Mouse (Mus musculus): ENCODE measurements at regions not wholly inside any gene's neighbourhood (a gene's known extent, or its start where the extent isn't known, plus 50 kb on each side); places are given as distances from the start of the nearest gene placed in this dataset.

DNA sequence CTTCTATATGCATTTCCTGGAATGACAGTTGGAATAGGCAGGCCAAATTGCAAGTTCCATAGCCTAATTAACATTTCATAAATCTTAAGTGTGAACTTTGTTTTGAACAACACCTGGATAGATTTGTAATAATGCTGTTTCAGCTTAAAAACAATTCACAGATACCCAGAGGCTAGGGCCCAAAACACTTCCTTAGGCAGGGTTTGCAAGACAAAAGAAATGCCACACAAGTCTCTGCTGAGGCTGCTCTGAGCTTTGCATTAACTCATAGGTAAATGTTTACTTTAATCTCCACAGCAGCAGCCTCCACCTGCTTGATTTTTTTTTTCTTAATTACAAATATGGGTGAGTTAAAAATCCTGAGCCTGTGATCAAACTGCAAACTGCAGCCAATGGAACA lies 118.4 kb downstream of the Gnat3 start:
- H3K27me3 ChIP-seq, result no peaks in the 10 kb centered on the region
- H3K4me3 ChIP-seq (replicated peaks), result no peak overlapping the region
- H3K9ac ChIP-seq (replicated peaks), result no peak overlapping the region
- no peak overlapping the region for H3K27ac ChIP-seq
- no peak for ATAC-seq (ENCODE audit: insufficient number of reproducible peaks, insufficient read depth, low FRiP score, low TSS enrichment, low read depth)
- H3K4me2 ChIP-seq, result no peak overlapping the region
- no peaks in the 10 kb centered on the region for H3K4me1 ChIP-seq (replicated peaks)
- H3K36me3 ChIP-seq, result no peaks in the 10 kb centered on the region
- H3K9me3 ChIP-seq, result no peaks in the 10 kb centered on the region

DNA sequence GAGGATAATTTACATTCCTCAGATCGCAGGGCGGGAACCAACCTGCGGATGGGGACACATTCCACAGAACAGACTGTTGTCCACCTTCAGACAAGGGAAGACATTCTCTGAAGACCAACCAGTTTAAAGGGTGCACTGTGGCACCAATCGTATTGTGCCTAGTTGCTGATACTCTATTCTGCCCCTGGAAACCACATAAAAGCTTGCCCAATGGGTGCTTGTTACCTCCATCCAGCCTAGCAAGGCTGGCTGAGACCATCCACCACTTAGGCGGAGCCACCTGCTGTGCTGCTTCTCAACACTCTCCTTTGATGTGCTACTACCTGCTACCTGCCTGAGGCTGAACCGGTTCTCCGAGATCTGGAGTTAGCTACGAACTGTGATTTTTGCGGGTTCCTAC lies 119.9 kb downstream of the Gnat3 start:
- H3K27me3 ChIP-seq, result no peaks in the 10 kb centered on the region
- WGBS, result 60% methylated on average over 9 of the region's 9 CpGs
- no peak overlapping the region for H3K4me2 ChIP-seq
- H3K27ac ChIP-seq, result no peak overlapping the region
- no peak for ATAC-seq (ENCODE audit: insufficient number of reproducible peaks, insufficient read depth, low FRiP score, low TSS enrichment, low read depth)
- no peaks in the 10 kb centered on the region for H3K9me3 ChIP-seq
- H3K4me3 ChIP-seq (replicated peaks), result no peak overlapping the region
- no peaks in the 10 kb centered on the region for H3K4me1 ChIP-seq (replicated peaks)
- H3K36me3 ChIP-seq, result no peaks in the 10 kb centered on the region
- H3K9ac ChIP-seq (replicated peaks), result no peak overlapping the region

DNA sequence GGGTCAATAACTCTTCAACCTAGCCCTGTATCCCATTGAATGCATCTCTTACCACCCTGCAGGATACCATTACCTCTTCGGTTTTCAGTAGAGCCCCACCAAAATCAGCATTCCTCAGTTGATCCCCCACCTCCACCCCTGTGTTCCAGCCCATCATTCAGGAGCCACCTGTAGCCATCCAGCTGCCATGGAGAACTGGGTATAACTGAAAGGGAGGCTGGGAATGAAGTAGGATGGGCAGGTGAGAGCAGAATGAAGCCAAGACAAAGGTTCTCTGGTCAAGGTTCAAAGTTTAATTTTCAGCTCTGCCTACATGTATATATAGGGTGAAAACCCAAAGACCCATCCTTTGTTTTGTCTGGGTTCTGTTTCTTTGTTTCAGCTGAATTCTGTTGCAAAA lies 121.4 kb downstream of the Gnat3 start:
- Histone ChIP-seq H3K4me1 (replicated peaks) (no peaks in the 10 kb centered on the region), H3K36me3 (no peaks in the 10 kb centered on the region), H3K4me3 (replicated peaks) (no peak overlapping the region), H3K9me3 (no peaks in the 10 kb centered on the region), H3K27me3 (no peaks in the 10 kb centered on the region), H3K9ac (replicated peaks) (no peak overlapping the region), H3K4me2 (no peak overlapping the region), H3K27ac (no peak overlapping the region)
- 73% methylated on average over 1 of the region's 1 CpGs for WGBS
- no peak for ATAC-seq (ENCODE audit: insufficient number of reproducible peaks, insufficient read depth, low FRiP score, low TSS enrichment, low read depth)

DNA sequence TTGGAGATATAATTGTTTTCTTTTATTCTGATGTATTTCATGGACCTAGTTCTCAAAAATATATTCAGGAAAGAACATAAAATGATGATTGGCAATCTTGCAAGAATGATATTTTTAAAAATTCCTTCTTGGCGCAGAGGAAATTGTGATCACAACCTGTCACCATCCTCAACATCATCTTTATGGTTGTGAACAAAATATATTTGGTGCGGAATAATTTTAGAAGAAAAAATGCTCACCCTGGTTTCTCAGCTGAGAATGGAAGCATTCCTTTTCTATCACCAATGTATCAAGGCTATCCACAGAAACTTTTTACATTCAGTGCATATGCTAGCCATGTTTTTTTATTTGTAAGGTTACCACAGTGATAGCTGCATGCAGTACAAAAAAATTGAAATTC lies 123.1 kb downstream of the Gnat3 start:
- H3K36me3 ChIP-seq, result no peaks in the 10 kb centered on the region
- ATAC-seq (ENCODE audit: insufficient number of reproducible peaks, insufficient read depth, low FRiP score, low TSS enrichment, low read depth), result no peak
- H3K27me3 ChIP-seq, result no peaks in the 10 kb centered on the region
- no peak overlapping the region for H3K27ac ChIP-seq
- H3K9ac ChIP-seq (replicated peaks), result no peak overlapping the region
- 89% methylated on average over 2 of the region's 2 CpGs for WGBS
- H3K4me2 ChIP-seq, result no peak overlapping the region
- no peaks in the 10 kb centered on the region for H3K9me3 ChIP-seq
- H3K4me1 ChIP-seq (replicated peaks), result peaks cover 5% of the 10 kb centered on the region; the same call in 1 of the 2 replicates
- no peak overlapping the region for H3K4me3 ChIP-seq (replicated peaks)

DNA sequence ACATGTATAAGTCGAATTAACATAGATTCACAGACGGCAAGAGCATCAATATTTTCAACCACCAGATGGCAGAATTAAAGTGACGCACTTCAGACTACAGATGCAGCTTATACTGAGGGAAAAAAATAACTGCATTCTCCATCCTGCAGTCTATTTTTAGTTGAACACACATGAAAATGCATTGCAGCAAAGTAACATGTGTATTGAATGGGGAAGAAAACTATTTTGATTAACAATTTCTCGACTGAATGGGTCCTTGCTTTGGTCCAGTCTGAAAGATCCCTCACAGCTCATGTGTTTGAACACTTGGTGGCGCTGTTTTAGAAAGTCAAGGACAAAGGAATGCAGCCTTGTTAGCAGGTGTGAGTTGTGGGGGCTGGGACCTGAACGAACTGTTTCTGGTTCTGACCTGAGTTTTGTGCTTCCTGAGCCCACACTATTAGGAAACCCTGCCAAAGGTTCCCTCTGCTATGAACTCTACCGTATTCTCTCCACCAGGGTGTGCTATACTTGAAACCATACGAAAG lies 125.6 kb downstream of the Gnat3 start:
- Histone ChIP-seq H3K4me1 (replicated peaks) (peaks cover 5% of the 10 kb centered on the region; the same call in 1 of the 2 replicates), H3K4me3 (replicated peaks) (no peak overlapping the region), H3K27me3 (no peaks in the 10 kb centered on the region), H3K9ac (replicated peaks) (no peak overlapping the region), H3K27ac (no peak overlapping the region), H3K4me2 (no peak overlapping the region), H3K9me3 (no peaks in the 10 kb centered on the region), H3K36me3 (no peaks in the 10 kb centered on the region)
- 47% methylated on average over 8 of the region's 8 CpGs for WGBS
- peak; percentile 83 for ATAC-seq (ENCODE audit: insufficient number of reproducible peaks, insufficient read depth, low FRiP score, low TSS enrichment, low read depth)

DNA sequence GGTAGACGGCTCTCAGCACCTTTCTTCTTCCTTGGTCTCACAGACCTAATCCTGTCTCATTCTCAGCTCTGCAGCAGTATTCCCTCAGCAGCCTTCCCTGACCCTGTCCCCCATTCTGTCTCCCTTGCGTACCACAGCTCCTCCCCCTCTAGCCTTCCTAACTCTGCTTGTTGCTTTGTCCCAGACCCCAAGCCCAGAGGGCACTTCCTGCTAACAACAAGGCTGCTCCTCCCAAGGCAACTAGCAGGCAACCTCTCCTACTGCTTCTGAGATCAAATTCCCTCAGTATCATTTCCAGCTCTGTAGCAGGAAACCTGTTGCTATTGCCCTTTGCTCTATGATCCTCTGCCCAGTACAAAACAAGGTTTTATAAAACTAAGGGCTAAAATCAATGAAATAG lies 127.6 kb downstream of the Gnat3 start:
- Histone ChIP-seq H3K9ac (replicated peaks) (no peak overlapping the region), H3K36me3 (no peaks in the 10 kb centered on the region), H3K27me3 (no peaks in the 10 kb centered on the region), H3K4me3 (replicated peaks) (no peak overlapping the region), H3K4me1 (replicated peaks) (peaks cover 5% of the 10 kb centered on the region; the same call in 1 of the 2 replicates), H3K4me2 (no peak overlapping the region), H3K9me3 (no peaks in the 10 kb centered on the region), H3K27ac (no peak overlapping the region)
- no peak for ATAC-seq (ENCODE audit: insufficient number of reproducible peaks, insufficient read depth, low FRiP score, low TSS enrichment, low read depth)
- 18% methylated on average over 2 of the region's 2 CpGs for WGBS

DNA sequence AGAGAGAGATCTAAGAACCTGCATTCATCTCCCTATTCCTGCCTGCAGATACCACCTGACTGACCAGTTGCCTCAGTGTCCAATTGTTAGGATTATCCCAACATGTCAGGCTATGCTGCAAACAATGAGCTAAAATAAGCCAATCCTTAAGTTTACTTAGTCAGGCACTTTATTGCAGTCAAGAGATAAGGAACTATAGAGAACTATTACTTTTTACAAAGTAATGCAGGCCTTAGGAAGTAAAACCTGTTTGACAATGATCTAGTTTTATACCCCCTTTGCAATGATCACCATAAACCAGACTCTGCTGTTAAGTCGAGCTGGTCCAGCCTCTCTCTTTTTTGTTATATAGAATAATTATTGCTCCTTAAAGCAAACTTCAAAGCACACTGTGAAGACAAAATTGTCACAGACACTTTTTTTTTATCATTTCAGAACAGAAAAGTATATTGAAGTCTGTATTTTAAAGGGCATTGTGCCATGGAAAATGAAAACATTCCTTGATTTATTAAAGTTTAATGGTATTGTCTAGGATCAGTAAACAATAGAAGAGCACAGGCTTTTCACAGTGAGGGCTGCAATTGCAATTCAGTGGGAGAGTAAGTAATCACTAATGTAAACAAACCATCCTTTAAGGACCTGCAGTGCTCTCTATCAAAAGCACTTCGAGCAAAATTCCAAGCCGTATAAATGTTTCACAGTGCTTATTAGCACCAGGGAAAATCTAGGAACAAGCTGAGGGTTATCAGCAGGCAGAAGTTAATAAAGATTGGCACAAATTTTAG lies 152.7 kb downstream of the Gnat3 start:
- Histone ChIP-seq H3K4me1 (replicated peaks) (no peaks in the 10 kb centered on the region), H3K4me3 (replicated peaks) (no peak overlapping the region), H3K9ac (replicated peaks) (no peak overlapping the region), H3K4me2 (no peak overlapping the region), H3K36me3 (no peaks in the 10 kb centered on the region), H3K27ac (no peak overlapping the region), H3K27me3 (no peaks in the 10 kb centered on the region), H3K9me3 (no peaks in the 10 kb centered on the region)
- 21% methylated on average over 3 of the region's 3 CpGs for WGBS
- ATAC-seq (ENCODE audit: insufficient number of reproducible peaks, insufficient read depth, low FRiP score, low TSS enrichment, low read depth), result no peak

DNA sequence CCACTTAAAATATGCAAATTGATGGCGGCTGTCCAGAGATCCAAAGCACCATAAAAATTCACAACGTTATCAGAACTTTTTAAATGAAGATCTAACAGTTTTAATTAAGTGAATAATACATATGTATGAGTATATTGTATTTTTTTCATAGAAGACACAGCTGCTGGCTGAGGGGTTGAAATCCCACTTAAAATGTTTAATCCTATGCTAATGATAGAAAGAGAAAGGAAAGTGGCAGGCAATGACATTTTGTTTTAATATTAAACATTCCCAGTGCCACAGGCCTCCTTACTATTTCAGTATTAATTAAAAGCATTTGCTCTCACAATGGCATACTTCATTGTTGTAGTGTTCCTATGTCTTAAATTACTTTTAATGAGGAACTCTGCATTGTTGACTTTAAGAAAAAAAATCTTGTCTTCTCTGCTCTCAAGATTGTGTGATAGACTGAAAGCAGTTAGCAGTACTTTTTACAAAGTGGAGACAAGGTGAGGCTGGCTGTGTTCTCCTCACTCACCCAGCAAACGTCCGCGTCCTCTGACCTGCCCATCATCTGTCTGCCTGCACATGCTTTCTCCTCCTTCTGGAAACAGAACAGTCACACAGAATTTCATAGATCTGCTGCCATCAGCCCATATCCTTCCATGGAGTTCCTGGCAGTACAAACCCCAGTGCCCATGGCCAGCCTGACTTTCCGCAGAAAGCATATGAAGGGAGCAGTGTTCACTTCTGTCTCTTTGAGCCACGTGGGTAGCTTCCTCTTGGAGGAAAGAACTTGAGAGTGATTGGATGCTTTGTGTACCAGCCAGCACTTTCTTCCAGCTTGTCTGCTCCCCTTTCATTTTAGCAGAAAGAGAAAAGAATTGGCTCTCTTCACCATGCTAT lies 173.7 kb downstream of the Gnat3 start:
- H3K9me3 ChIP-seq, result peaks cover 9% of the 10 kb centered on the region; the same call in 1 of the 2 replicates
- no peaks in the 10 kb centered on the region for H3K27me3 ChIP-seq
- ATAC-seq (ENCODE audit: insufficient number of reproducible peaks, insufficient read depth, low FRiP score, low TSS enrichment, low read depth), result no peak
- no peak overlapping the region for H3K9ac ChIP-seq (replicated peaks)
- WGBS, result 67% methylated on average over 7 of the region's 7 CpGs
- no peaks in the 10 kb centered on the region for H3K36me3 ChIP-seq
- no peak overlapping the region for H3K4me3 ChIP-seq (replicated peaks)
- H3K4me1 ChIP-seq (replicated peaks), result peaks cover 17% of the 10 kb centered on the region
- no peak overlapping the region for H3K27ac ChIP-seq
- no peak overlapping the region for H3K4me2 ChIP-seq

DNA sequence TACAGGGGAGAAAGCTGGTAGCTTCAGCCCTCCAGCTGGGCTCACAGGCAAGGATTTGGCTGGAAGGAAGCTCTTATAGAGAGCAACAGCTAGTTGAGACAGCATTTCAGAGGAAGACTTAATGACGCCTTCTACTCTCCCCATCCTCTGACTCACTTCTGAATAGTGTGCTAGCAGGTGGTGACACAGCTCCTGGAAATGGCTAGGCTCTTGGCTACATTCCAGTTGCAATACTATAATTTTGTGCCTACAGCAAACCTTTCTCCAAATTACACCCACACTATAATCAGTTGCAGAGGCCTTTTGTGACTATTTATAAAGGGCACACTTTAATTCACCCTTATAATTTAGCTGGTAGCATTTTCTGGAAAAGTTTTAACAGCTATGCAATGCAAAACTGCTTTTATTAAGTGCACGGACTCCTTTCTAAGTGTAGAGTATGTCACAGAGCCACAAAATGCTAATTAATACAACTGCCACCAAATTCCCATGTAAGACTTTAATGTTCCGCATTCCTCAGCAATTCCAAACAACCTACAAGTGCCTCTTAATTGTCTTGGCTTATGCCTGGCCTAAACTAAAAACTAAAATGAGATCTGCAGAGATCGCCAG lies 175.2 kb downstream of the Gnat3 start:
- Histone ChIP-seq H3K36me3 (no peaks in the 10 kb centered on the region), H3K27ac (peak overlapping the region; percentile 57; the same call in 1 of the 2 replicates), H3K4me1 (replicated peaks) (peaks cover 17% of the 10 kb centered on the region), H3K4me2 (peak overlapping the region; percentile 5; the same call in 1 of the 2 replicates), H3K4me3 (replicated peaks) (no peak overlapping the region), H3K9me3 (peaks cover 9% of the 10 kb centered on the region; the same call in 1 of the 2 replicates), H3K27me3 (no peaks in the 10 kb centered on the region), H3K9ac (replicated peaks) (no peak overlapping the region)
- 40% methylated on average over 4 of the region's 4 CpGs for WGBS
- peak; percentile 68; the same call in 1 of the 2 replicates for ATAC-seq (ENCODE audit: insufficient number of reproducible peaks, insufficient read depth, low FRiP score, low TSS enrichment, low read depth)

DNA sequence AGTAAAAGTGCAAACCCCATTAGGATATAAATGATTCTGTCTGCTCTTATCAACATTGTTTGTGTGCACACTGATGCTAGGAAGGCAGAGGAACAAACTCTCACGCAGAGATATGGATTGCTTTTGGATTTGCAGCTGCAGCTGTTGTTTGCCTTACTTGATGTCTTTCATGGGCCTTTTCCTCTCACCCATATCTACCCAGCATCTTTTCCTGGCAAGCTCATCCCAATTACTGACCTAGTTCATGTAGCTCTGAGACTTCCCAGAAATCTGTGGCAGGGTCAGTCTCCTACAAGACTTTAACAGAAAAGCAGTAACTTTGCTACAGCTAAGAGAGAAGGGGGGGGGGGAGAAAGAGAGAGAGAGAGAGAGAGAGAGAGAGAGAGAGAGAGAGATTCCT lies 189.9 kb downstream of the Gnat3 start:
- Histone ChIP-seq H3K4me1 (replicated peaks) (no peaks in the 10 kb centered on the region), H3K36me3 (no peaks in the 10 kb centered on the region), H3K27ac (no peak overlapping the region), H3K4me2 (no peak overlapping the region), H3K27me3 (no peaks in the 10 kb centered on the region), H3K9me3 (no peaks in the 10 kb centered on the region), H3K4me3 (replicated peaks) (no peak overlapping the region), H3K9ac (replicated peaks) (no peak overlapping the region)
- no peak for ATAC-seq (ENCODE audit: insufficient number of reproducible peaks, insufficient read depth, low FRiP score, low TSS enrichment, low read depth)
- 80% methylated on average over 1 of the region's 1 CpGs for WGBS

DNA sequence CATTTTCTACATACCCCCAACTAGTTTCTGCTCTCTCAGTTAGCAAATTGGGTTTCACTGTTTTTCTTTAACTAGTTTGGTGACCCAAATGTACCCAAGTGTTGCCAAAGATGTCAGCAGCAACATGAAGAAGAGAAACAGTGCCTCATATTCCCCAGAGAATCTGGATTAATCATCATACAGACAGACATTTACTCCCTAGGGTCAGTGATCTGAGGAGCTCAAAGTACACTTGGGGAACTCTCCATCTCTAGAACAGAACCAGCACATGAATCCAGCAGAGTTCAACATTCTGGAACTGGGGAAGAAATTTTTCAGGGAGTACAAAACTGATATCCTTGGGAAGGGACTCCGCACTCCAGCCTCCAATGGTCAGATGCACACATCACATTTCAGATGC lies 191.4 kb downstream of the Gnat3 start:
- ATAC-seq (ENCODE audit: insufficient number of reproducible peaks, insufficient read depth, low FRiP score, low TSS enrichment, low read depth), result no peak
- H3K36me3 ChIP-seq, result no peaks in the 10 kb centered on the region

More for the DNA sequence above, 191.4 kb downstream of the Gnat3 start:
- Histone ChIP-seq H3K4me2 (no peak overlapping the region), H3K4me3 (replicated peaks) (no peak overlapping the region), H3K27me3 (no peaks in the 10 kb centered on the region), H3K9me3 (no peaks in the 10 kb centered on the region), H3K4me1 (replicated peaks) (no peaks in the 10 kb centered on the region), H3K9ac (replicated peaks) (no peak overlapping the region), H3K27ac (no peak overlapping the region)
- WGBS, result 91% methylated on average over 1 of the region's 1 CpGs

Data from limb, embryonic 12.5 days (tissue).